Mouse (Mus musculus): ENCODE results near the gene Birc3.

- TF ChIP-seq CTCF (IDR thresholded peaks at IDR 0.05; ENCODE audit: borderline replicate concordance, control insufficient read depth, extremely low read depth, insufficient read depth, low read length, poor library complexity) (no peak), POLR2A (IDR thresholded peaks at IDR 0.05; ENCODE audit: control insufficient read depth, extremely low read depth, insufficient read depth, low read length, poor library complexity) (no peak)
Measured at GRCm38 (mm10) chr9:7897502-7897901, 24.5 kb upstream of the Birc3 start.

Data from thymus, adult 2 months (tissue).